Mouse (Mus musculus): ENCODE measurements around the gene Enkur. TPM values are rescaled to one million over a fixed set of nuclear protein-coding genes. Genes with fewer than 3 reads are reported as not detected.
A peak's percentile ranks its signal among the peaks of the same experiment; 100 is the strongest.

The Enkur gene
- total RNA-seq, 1 experiment = 0.31 TPM

DNA sequence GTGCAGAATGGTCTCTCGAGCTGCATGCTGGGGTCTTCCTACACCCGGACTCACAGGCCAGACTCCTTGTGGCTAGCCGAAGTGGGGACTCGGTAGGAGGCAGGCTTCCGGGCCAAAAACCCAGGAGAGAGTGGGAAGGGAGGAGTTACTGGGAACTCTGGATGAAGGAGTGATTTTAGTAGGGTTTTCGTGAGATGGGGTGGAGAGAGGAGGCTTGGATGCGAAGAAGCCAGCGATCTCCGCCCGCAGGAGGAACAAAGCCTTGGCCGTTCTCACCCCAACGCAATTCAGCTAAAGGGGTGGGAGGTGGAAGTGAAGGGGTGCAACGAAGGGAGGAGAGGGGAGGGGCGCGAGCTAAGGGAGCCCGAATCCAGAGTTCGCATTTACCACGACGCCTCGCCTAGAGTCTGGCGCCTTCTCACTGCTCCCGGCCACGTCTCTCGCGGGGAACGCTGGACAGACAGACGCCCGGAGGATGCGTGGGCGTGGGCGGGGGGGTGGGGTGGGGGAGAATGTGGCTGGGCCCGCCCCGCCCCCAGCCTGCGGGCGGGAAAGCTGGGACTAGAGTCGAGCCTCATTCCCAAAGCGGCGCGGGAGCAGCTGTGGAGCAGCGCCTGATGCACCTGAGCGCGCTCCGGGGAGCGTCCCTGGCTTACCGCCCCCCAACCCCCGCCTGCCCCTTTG, 63.5 kb downstream of the Enkur start:
- no peak overlapping the region for H3K27ac ChIP-seq (ENCODE audit: insufficient read depth, low read depth, low read length, poor library complexity, severe bottlenecking)
- peak; percentile 31 for DNase-seq (ENCODE audit: low read depth, low spot score)
- in situ Hi-C loops (cut with MboI; ENCODE audit: low sequenced_read_pairs in 2 of 2, unreplicated experiment in 2 of 2) = no loop called here

DNA sequence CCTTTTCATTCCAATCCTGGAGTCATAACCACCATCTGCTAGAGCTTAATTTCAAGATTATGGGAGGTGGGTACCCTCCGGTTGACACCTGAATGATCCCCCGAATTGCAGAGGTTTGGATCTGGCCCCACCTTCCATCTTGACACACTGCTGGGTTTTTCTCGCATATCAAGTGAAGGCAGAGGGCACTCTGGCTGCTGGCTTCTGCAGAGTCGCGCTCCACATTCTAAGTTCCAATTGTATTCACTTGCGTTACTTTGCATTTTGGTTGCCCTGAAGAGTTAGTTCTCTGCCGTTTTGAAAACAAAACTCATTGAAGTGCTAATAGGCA, 64.0 kb downstream of the Enkur start:
- Histone ChIP-seq H3K9me3 (ENCODE audit: control insufficient read depth, insufficient read depth, low read depth, low read length) (no peaks in the 10 kb centered on the region), H3K36me3 (ENCODE audit: control insufficient read depth, insufficient read depth, low read length, poor library complexity, severe bottlenecking) (no peaks in the 10 kb centered on the region), H3K27ac (ENCODE audit: insufficient read depth, low read depth, low read length, poor library complexity, severe bottlenecking) (no peak overlapping the region), H3K4me1 (ENCODE audit: control insufficient read depth in 2 of 2, insufficient read depth in 2 of 2, low read length in 2 of 2, poor library complexity in 1 of 2) (no peaks in the 10 kb centered on the region), H3K4me3 (ENCODE audit: insufficient read depth in 1 of 2, low read depth in 1 of 2, low read length in 2 of 2, poor library complexity in 1 of 2, severe bottlenecking in 1 of 2) (peak overlapping the region; percentile 5 to 72; a peak in 3 of 4 replicates), H3K9ac (ENCODE audit: insufficient read depth, low read depth, low read length, poor library complexity, severe bottlenecking) (no peak overlapping the region)
- no peak for DNase-seq (ENCODE audit: low read depth, low spot score)
- TF ChIP-seq HCFC1 (IDR thresholded peaks at IDR 0.05; ENCODE audit: borderline replicate concordance, insufficient read depth, low read length) (no peak), ZC3H11A (IDR thresholded peaks at IDR 0.05; ENCODE audit: borderline replicate concordance, low read depth, low read length) (no peak), MAFK (IDR thresholded peaks at IDR 0.05; ENCODE audit: insufficient read depth, low read depth, low read length) (no peak), ZNF384 (IDR thresholded peaks at IDR 0.05; ENCODE audit: low read depth, low read length) (no peak), CHD2 (IDR thresholded peaks at IDR 0.05; ENCODE audit: low read depth, low read length) (no peak)
- in situ Hi-C loops (cut with MboI; ENCODE audit: low sequenced_read_pairs in 2 of 2, unreplicated experiment in 2 of 2) = no loop called here

More for the DNA sequence above, 63.5 kb downstream of the Enkur start:
- no peaks in the 10 kb centered on the region for H3K9me3 ChIP-seq (ENCODE audit: control insufficient read depth, insufficient read depth, low read depth, low read length)
- H3K4me1 ChIP-seq (ENCODE audit: control insufficient read depth in 2 of 2, insufficient read depth in 2 of 2, low read length in 2 of 2, poor library complexity in 1 of 2) = no peaks in the 10 kb centered on the region
- TF ChIP-seq ZNF384 (IDR thresholded peaks at IDR 0.05; ENCODE audit: low read depth, low read length) = no peak
- no peak for TF ChIP-seq ZC3H11A (IDR thresholded peaks at IDR 0.05; ENCODE audit: borderline replicate concordance, low read depth, low read length)
- TF ChIP-seq CHD2 (IDR thresholded peaks at IDR 0.05; ENCODE audit: low read depth, low read length) = no peak; the same call in 1 of the 2 replicates
- TF ChIP-seq MAFK (IDR thresholded peaks at IDR 0.05; ENCODE audit: insufficient read depth, low read depth, low read length) = no peak
- TF ChIP-seq HCFC1 (IDR thresholded peaks at IDR 0.05; ENCODE audit: borderline replicate concordance, insufficient read depth, low read length) = no peak
- H3K9ac ChIP-seq (ENCODE audit: insufficient read depth, low read depth, low read length, poor library complexity, severe bottlenecking) = peak overlapping the region; percentile 45
- H3K36me3 ChIP-seq (ENCODE audit: control insufficient read depth, insufficient read depth, low read length, poor library complexity, severe bottlenecking) = no peaks in the 10 kb centered on the region
- H3K4me3 ChIP-seq (ENCODE audit: insufficient read depth in 1 of 2, low read depth in 1 of 2, low read length in 2 of 2, poor library complexity in 1 of 2, severe bottlenecking in 1 of 2) = peak overlapping the region; percentile 67 to 72

Other genes with a start within 250 kb of the Enkur start
- gene Arhgap21, start 236.5 kb downstream of the Enkur start, total RNA-seq (2012; rRNA removed) = 35.6 and 40.1 TPM in 2 replicates
- gene Thnsl1, start 359 bp upstream of the Enkur start, total RNA-seq (2012; rRNA removed) = 7.3 and 9.4 TPM in 2 replicates
- gene Gpr158, start 162.2 kb upstream of the Enkur start, total RNA-seq (2012; rRNA removed) = 0.09 TPM in 1 of 2 replicates, not detected in the other

Data from ES-E14 (cell line).